Mouse (Mus musculus): ENCODE measurements around the gene Homer3.

- TF ChIP-seq EP300 (optimal IDR thresholded peaks at IDR 0.05) (no peak), CTCF (IDR thresholded peaks at IDR 0.05; ENCODE audit: low read depth) (no peak)
Observed at GRCm38 (mm10) chr8:70329124-70329834, 46.7 kb downstream of the Homer3 start, which contains the start of gene Gdf1.

Data from stomach, postnatal 0 days (tissue).